Mouse (Mus musculus) forebrain, postnatal 0 days (tissue): ENCODE data around the gene Ltc4s. TPM values are rescaled to one million over a fixed set of nuclear protein-coding genes. Genes with fewer than 3 reads are reported as not detected.

Experiments used
- ATAC-seq: fragments of 200-750 bp; cut with Nextera tagmentation; 2 replicates; pipeline ENCODE4 v1.8.0; 2017; ENCODE audit warnings: mild to moderate bottlenecking, moderate library complexity
- DNase-seq: peaks from one replicate; pipeline ENCODE4 v3.0.0-alpha.2; 2015
- H3K27ac ChIP-seq: fragments of 300-500 bp; sonication (generic); 2 replicates; pipeline ENCODE4 v1.5.1; 2014; ENCODE audit warnings: low read depth, mild to moderate bottlenecking, antibody characterized with exemption, low read length, moderate library complexity, mixed read lengths
- H3K27me3 ChIP-seq: fragments of 300-500 bp; sonication (generic); 2 replicates; pipeline ENCODE4 v1.6.1; 2014; ENCODE audit warnings: mild to moderate bottlenecking, low read length, mixed read lengths; ENCODE audit not compliant: insufficient read depth
- H3K36me3 ChIP-seq: fragments of 300-500 bp; sonication (generic); 2 replicates; pipeline ENCODE4 v1.6.1; 2014; ENCODE audit warnings: mild to moderate bottlenecking, moderate library complexity; ENCODE audit not compliant: insufficient read depth
- H3K4me1 ChIP-seq: fragments of 300-500 bp; sonication (generic); 2 replicates; pipeline ENCODE4 v1.6.1; 2014; ENCODE audit warnings: antibody characterized with exemption; ENCODE audit not compliant: insufficient read depth
- H3K4me2 ChIP-seq: fragments of 300-500 bp; sonication (generic); 2 replicates; pipeline ENCODE4 v1.6.1; 2014; ENCODE audit warnings: low read depth, mild to moderate bottlenecking, moderate library complexity
- H3K4me3 ChIP-seq: fragments of 300-500 bp; sonication (generic); 2 replicates; pipeline ENCODE4 v1.5.1; 2014; ENCODE audit warnings: low read depth, low read length, mixed read lengths
- H3K9ac ChIP-seq: fragments of 300-500 bp; sonication (generic); 2 replicates; pipeline ENCODE4 v1.6.1; 2014; ENCODE audit warnings: mild to moderate bottlenecking
- H3K9me3 ChIP-seq: fragments of 300-500 bp; sonication (generic); 2 replicates; pipeline ENCODE4 v1.6.1; 2016; ENCODE audit warnings: low read length
- CTCF ChIP-seq: sonication (generic); IDR thresholded peaks from 2 replicates; pipeline ENCODE4 v1.5.1; 2016; ENCODE audit warnings: antibody characterized with exemption, control low read depth, low read depth
- WGBS: fragments of 180-500 bp; shearing (Covaris S2); extraction: QIAGEN DNeasy Blood & Tissue Kit; methylation state at CpG from one replicate; pipeline ENCODE4 v1.1.7; 2014; 5-methylcytosine and 5-hydroxymethylcytosine counted together
- polyA plus RNA-seq: library from polyadenylated mRNA; unstranded; fragments of >200 nt; fragmentation: Nextera tagmentation; extraction: Ambion mirVana; gene quantifications from 2 replicates; pipeline ENCODE4 v1.2.1, GENCODE M21; 2015
- total RNA-seq: library from RNA; depleted of rRNA; stranded (reverse); fragments of >200 nt; gene quantifications from 2 replicates; pipeline ENCODE4 v1.2.3, GENCODE M21; 2014; rRNA removed

Ltc4s gene
- total RNA-seq (1.5 and 6.1 TPM in 2 replicates), polyA plus RNA-seq (6.1 TPM in 2 replicates)

DNA sequence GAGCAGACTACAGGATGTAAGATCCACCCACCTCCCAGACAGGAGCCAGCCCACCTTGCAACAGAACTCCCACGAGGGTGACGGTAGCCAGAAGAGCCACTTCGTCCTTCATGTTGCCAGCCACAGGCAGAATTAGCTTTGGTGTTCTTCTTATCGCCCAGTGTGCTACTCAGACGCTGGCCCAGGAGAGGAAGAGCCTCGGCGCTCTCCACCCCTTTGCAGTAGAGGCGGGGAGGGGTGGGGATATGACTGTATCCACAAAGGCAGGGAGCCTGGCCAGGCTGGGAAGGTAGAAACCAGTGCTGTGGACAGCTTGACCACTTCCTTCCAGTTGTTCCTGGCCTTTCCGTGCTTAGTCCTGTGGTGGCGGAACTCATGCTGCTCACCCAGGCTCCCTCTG lies at the start of gene Ltc4s:
Gene Ltc4s (minus strand): TSS at position 293 of the 400 bp plus-strand sequence.
- Histone ChIP-seq H3K4me1 (peaks cover 9% of the 10 kb centered on the region), H3K4me3 (no peak within 1 kb of the TSS), H3K36me3 (peaks cover 21% of the 10 kb centered on the region), H3K4me2 (peak within 1 kb of the TSS; percentile 99; the same call in 1 of the 2 replicates), H3K27ac (no peak within 1 kb of the TSS), H3K27me3 (0 out of 2 replicates have a peak, but pooled peaks cover 5% of the 10 kb centered on the region), H3K9me3 (no peaks in the 10 kb centered on the region), H3K9ac (no peak within 1 kb of the TSS)
- WGBS = 60% methylated on average over 10 of the region's 10 CpGs
- DNase-seq = no peak
- no peak for ATAC-seq
- TF ChIP-seq CTCF = no peak

GRCm38 (mm10) chr11:50286428-50286827 lies 48.0 kb upstream of the Ltc4s start:
- ATAC-seq (no peak), DNase-seq (no peak)
- Histone ChIP-seq H3K9ac (no peak overlapping the region), H3K9me3 (no peaks in the 10 kb centered on the region), H3K27ac (no peak overlapping the region), H3K27me3 (no peaks in the 10 kb centered on the region), H3K4me3 (no peak overlapping the region), H3K4me1 (peaks cover 8% of the 10 kb centered on the region), H3K36me3 (peaks cover 5% of the 10 kb centered on the region; the same call in 1 of the 2 replicates), H3K4me2 (no peak overlapping the region)
- no peak for TF ChIP-seq CTCF
- WGBS = 81% methylated on average over 1 of the region's 1 CpGs

- H3K27ac ChIP-seq = no peak overlapping the region
- H3K4me1 ChIP-seq = peaks cover 7% of the 10 kb centered on the region
- no peak for ATAC-seq
- H3K9me3 ChIP-seq = no peaks in the 10 kb centered on the region
- no peaks in the 10 kb centered on the region for H3K27me3 ChIP-seq
- no peak overlapping the region for H3K9ac ChIP-seq
- no peak for DNase-seq
- 95% methylated on average over 7 of the region's 7 CpGs for WGBS
- H3K4me2 ChIP-seq = no peak overlapping the region
- H3K36me3 ChIP-seq = peaks cover 8% of the 10 kb centered on the region
- TF ChIP-seq CTCF = no peak
- no peak overlapping the region for H3K4me3 ChIP-seq
Measured at GRCm38 (mm10) chr11:50285696-50286095, 47.3 kb upstream of the Ltc4s start.

DNA sequence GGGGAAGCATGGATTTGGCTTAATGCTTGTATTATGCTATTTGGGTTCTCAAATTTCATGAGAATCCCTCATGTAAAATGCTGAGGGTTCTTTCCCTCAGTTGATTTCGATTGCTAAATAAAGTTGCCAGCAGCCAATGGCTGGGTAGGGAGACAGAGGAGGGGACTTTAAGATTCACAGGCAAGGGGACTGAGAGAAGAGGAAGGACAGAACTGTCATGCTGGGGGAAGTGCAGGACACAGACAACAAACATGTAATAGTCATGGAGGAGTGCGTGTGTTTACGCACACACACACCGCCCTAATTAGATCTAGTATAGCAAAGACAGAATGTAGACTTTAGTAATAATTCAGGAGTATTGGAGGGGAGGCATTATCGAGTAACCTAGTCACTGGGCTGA lies 46.8 kb upstream of the Ltc4s start:
- Histone ChIP-seq H3K4me3 (no peak overlapping the region), H3K27me3 (no peaks in the 10 kb centered on the region), H3K9ac (no peak overlapping the region), H3K27ac (no peak overlapping the region), H3K9me3 (no peaks in the 10 kb centered on the region), H3K4me1 (peaks cover 3% of the 10 kb centered on the region), H3K36me3 (peaks cover 9% of the 10 kb centered on the region), H3K4me2 (no peak overlapping the region)
- no peak for TF ChIP-seq CTCF
- WGBS = 96% methylated on average over 5 of the region's 5 CpGs
- ATAC-seq = no peak
- no peak for DNase-seq

DNA sequence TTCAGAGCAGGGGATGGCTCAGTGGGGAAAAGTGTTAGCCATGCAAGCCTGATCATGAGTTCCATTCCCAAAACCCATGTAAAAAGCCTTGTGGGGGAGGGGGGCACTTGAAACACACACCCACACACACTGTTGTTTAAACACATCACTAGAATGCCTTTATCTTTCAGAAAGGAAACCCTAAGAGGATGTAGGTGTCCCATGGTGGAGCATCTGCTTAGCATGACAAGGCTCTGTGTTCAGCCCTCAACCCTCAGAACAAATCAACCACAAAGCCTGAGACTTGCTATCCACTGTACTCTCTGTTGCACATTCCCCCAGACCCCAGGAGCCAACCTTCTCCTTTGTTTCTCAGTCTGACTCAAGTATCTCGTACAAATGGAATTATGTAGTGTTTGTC lies 41.6 kb upstream of the Ltc4s start:
- H3K36me3 ChIP-seq = peaks cover 4% of the 10 kb centered on the region; the same call in 1 of the 2 replicates
- 55% methylated on average over 1 of the region's 1 CpGs for WGBS
- no peak overlapping the region for H3K4me3 ChIP-seq
- no peaks in the 10 kb centered on the region for H3K9me3 ChIP-seq
- no peaks in the 10 kb centered on the region for H3K27me3 ChIP-seq
- DNase-seq (no peak), ATAC-seq (no peak)
- H3K27ac ChIP-seq = no peak overlapping the region
- TF ChIP-seq CTCF = no peak
- H3K4me1 ChIP-seq = no peaks in the 10 kb centered on the region
- H3K9ac ChIP-seq = no peak overlapping the region
- no peak overlapping the region for H3K4me2 ChIP-seq

DNA sequence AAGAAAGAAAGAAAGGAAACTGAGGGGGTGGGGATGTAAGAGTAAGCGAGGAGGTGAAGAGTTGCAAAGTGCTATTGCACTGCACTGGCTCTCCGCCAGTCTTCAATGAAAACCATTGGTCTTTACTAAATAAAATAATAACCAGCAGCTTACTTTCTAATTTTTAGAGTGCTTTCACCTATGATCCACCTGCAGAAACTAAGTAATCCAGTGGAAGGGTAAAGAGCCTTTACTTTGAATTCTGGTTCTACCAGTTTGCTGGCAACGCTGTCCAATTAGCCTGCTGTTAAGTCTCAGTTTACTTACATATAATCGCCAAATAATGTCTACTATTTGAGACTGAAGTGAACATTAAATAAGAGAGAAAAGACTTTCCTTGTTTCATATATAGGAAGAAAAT lies 40.6 kb upstream of the Ltc4s start:
- no peak for TF ChIP-seq CTCF
- Histone ChIP-seq H3K4me1 (no peaks in the 10 kb centered on the region), H3K27ac (no peak overlapping the region), H3K36me3 (peaks cover 4% of the 10 kb centered on the region; the same call in 1 of the 2 replicates), H3K4me2 (no peak overlapping the region), H3K9ac (no peak overlapping the region), H3K9me3 (no peaks in the 10 kb centered on the region), H3K27me3 (no peaks in the 10 kb centered on the region), H3K4me3 (no peak overlapping the region)
- ATAC-seq (no peak), DNase-seq (no peak)
- WGBS = 91% methylated on average over 4 of the region's 4 CpGs

DNA sequence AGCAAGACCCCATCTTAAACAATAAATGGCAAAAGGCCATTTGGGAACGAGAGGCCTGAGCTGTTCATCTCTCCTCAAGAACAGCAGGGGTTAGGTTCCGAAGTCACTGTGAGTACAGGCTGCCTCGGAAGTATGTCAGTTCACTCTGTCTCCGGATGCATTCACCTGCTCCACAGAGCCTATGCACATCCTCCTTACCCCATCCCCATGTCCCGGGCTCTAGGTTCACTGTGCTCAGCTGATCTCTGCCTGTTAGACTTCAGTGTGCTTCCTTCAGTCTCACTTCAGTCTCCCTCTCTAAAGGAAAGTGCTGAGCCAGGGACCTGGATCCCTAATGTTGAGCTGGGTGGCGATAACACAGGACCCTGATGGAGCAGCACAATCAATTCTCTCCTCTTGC lies 39.3 kb upstream of the Ltc4s start:
- Histone ChIP-seq H3K36me3 (peaks cover 4% of the 10 kb centered on the region; the same call in 1 of the 2 replicates), H3K4me2 (no peak overlapping the region), H3K9me3 (no peaks in the 10 kb centered on the region), H3K9ac (no peak overlapping the region), H3K27me3 (no peaks in the 10 kb centered on the region), H3K27ac (no peak overlapping the region), H3K4me3 (no peak overlapping the region), H3K4me1 (no peaks in the 10 kb centered on the region)
- 86% methylated on average over 6 of the region's 6 CpGs for WGBS
- ATAC-seq (no peak), DNase-seq (no peak)
- no peak for TF ChIP-seq CTCF

- ATAC-seq (no peak), DNase-seq (no peak)
- no peaks in the 10 kb centered on the region for H3K27me3 ChIP-seq
Measured at GRCm38 (mm10) chr11:50277025-50277424, 38.6 kb upstream of the Ltc4s start.

More at GRCm38 (mm10) chr11:50277025-50277424, 38.6 kb upstream of the Ltc4s start:
- H3K9ac ChIP-seq = no peak overlapping the region
- TF ChIP-seq CTCF = no peak
- H3K4me2 ChIP-seq = no peak overlapping the region
- peaks cover 4% of the 10 kb centered on the region; the same call in 1 of the 2 replicates for H3K36me3 ChIP-seq
- H3K9me3 ChIP-seq = no peaks in the 10 kb centered on the region
- H3K27ac ChIP-seq = no peak overlapping the region
- H3K4me1 ChIP-seq = no peaks in the 10 kb centered on the region
- H3K4me3 ChIP-seq = no peak overlapping the region
